ENCODE assay signal across 9 mouse cellular contexts in the genomic region with DNA sequence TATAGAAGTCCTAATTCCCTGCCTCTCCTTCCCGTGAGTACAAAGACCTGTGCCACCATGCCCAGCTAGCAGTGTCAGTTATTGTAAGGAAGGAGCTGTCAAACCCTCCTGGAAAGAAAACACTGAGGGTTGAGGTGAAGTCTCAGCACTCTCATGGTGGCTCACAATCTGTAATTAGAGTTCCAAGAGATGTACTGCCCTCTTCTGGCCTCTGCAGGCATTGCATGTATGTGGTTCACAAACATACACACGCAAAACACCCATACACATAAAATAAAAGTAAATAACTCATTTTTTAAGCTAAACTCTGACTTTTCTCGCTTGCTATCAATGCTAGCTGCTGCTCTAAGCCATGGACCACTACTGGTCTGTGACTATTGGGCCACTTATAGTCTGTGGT. TPM values are rescaled to one million over a fixed set of nuclear protein-coding genes. Genes with fewer than 3 reads are reported as not detected.
DNase-seq lines count a peak whose midpoint lies in the region; ATAC-seq lines count a peak whose summit lies in the region.
"Had no signal": no experiment of that assay in that cellular context is flagged by ENCODE, and none has a peak within 500 bp of the region (broad histone marks: within the 10 kb centered on the region; RNA-seq: fewer than 3 reads in every experiment).

No protein-coding gene starts in this region.

- no peaks in the 10 kb centered on the region for H3K4me1 ChIP-seq in heart, embryonic 11.5 days (ENCODE audit: control insufficient read depth, insufficient read depth, low read length)
- H3K4me1 ChIP-seq: embryonic facial prominence, embryonic 13.5 days had no signal

- H3K9ac ChIP-seq in heart, embryonic 11.5 days (ENCODE audit: low read depth, low read length): no peak overlapping the region
- H3K9ac ChIP-seq: embryonic facial prominence, embryonic 13.5 days had no signal

- H3K27me3 ChIP-seq in heart, embryonic 11.5 days (ENCODE audit: control insufficient read depth, insufficient read depth, low read length): no peaks in the 10 kb centered on the region
- H3K27me3 ChIP-seq: embryonic facial prominence, embryonic 13.5 days had no signal

- WGBS in heart, embryonic 11.5 days (ENCODE audit: insufficient replicate concordance): 46% methylated on average over 3 of the region's 3 CpGs

- no peaks in the 10 kb centered on the region for H3K9me3 ChIP-seq in heart, embryonic 11.5 days (replicated peaks; ENCODE audit: control insufficient read depth, low read length)
- H3K9me3 ChIP-seq: embryonic facial prominence, embryonic 13.5 days had no signal

- no peak overlapping the region for H3K27ac ChIP-seq in heart, embryonic 11.5 days (ENCODE audit: low read depth, low read length)
- H3K27ac ChIP-seq: embryonic facial prominence, embryonic 13.5 days had no signal

- DNase-seq in heart, adult 11 months: peak; percentile 51
- DNase-seq in 3134 (ENCODE audit: extremely low read depth, insufficient read length, low spot score): peak; percentile 22
- DNase-seq in MN1 (ENCODE audit: low spot score): peak; percentile 49
- peak; percentile 62 for DNase-seq in embryo, embryonic 11 days
- DNase-seq in kidney, postnatal 4 days: peak; percentile 62 to 70
- DNase-seq in retina, postnatal 1 day: peak; percentile 66
- no peak for DNase-seq in ovary, adult 18-20 months (ENCODE audit: low spot score)

- H3K4me2 ChIP-seq in heart, embryonic 11.5 days: no peak overlapping the region
- H3K4me2 ChIP-seq: embryonic facial prominence, embryonic 13.5 days had no signal

- 0 out of 2 replicates have a peak, but pooled peaks cover 2% of the 10 kb centered on the region for H3K36me3 ChIP-seq in heart, embryonic 11.5 days (ENCODE audit: control insufficient read depth, insufficient read depth, low read length)

- no peak for ATAC-seq in heart, embryonic 11.5 days (replicated peaks; ENCODE audit: insufficient number of reproducible peaks, low FRiP score, low TSS enrichment)

- H3K4me3 ChIP-seq in heart, embryonic 11.5 days (ENCODE audit: low read depth, low read length): no peak overlapping the region
- H3K4me3 ChIP-seq: embryonic facial prominence, embryonic 13.5 days had no signal

RNA-seq across cellular contexts. Expression of gene Sec61a2, which starts 11.4 kb away (rescaled TPM):
- polyA plus RNA-seq in heart, embryonic 11.5 days (2014; fragmentation: Nextera tagmentation; extraction: Ambion mirVana): 55.1 and 60.3 TPM in 2 replicates

RNA-seq across cellular contexts. Expression of gene Dhtkd1, which starts 36.0 kb away (rescaled TPM):
- 1.6 and 1.9 TPM in 2 replicates for polyA plus RNA-seq in heart, embryonic 11.5 days (2014; fragmentation: Nextera tagmentation; extraction: Ambion mirVana)

RNA-seq across cellular contexts. Expression of gene Gm13199, which starts 43.9 kb away (rescaled TPM):
- 0.69 and 1.3 TPM in 2 replicates for polyA plus RNA-seq in heart, embryonic 11.5 days (2014; fragmentation: Nextera tagmentation; extraction: Ambion mirVana)

RNA-seq across cellular contexts. Expression of gene Upf2, which starts 44.6 kb away (rescaled TPM):
- polyA plus RNA-seq in heart, embryonic 11.5 days (2014; fragmentation: Nextera tagmentation; extraction: Ambion mirVana): 8.8 and 9.2 TPM in 2 replicates
